9 mouse cellular contexts compared by ENCODE assay signal in genomic region chr11:119043761-119044550, GRCm38 (mm10). TPM values are rescaled to one million over a fixed set of nuclear protein-coding genes. Genes with fewer than 3 reads are reported as not detected.
DNase-seq lines count a peak whose midpoint lies in the region; ATAC-seq and TF ChIP-seq lines count a peak whose summit lies in the region.
"Had no signal": no experiment of that assay in that cellular context is flagged by ENCODE, and none has a peak within 500 bp of the region (broad histone marks: within the 10 kb centered on the region; RNA-seq: fewer than 3 reads in every experiment).

No protein-coding gene starts in this region.

- peak overlapping the region; percentile 59 for H3K4me2 ChIP-seq in heart, embryonic 13.5 days

- no peak overlapping the region for H3K27ac ChIP-seq in heart, embryonic 13.5 days (replicated peaks)
- no peak overlapping the region for H3K27ac ChIP-seq in thymus, adult 2 months (ENCODE audit: control insufficient read depth, insufficient read depth, low read length)
- H3K27ac ChIP-seq: macrophage had no signal

- TF ChIP-seq POLR2A in thymus, adult 2 months (IDR thresholded peaks at IDR 0.05; ENCODE audit: control insufficient read depth, extremely low read depth, insufficient read depth, low read length, poor library complexity) = no peak

- TF ChIP-seq CTCF in thymus, adult 2 months (IDR thresholded peaks at IDR 0.05; ENCODE audit: borderline replicate concordance, control insufficient read depth, extremely low read depth, insufficient read depth, low read length, poor library complexity) = peak; percentile 55; the same call in 1 of the 2 replicates

- peaks cover 67% of the 10 kb centered on the region for H3K4me1 ChIP-seq in heart, embryonic 13.5 days
- peaks cover 42% of the 10 kb centered on the region for H3K4me1 ChIP-seq in thymus, adult 2 months (replicated peaks; ENCODE audit: control insufficient read depth, insufficient read depth, low read length)

- no peak for DNase-seq in heart, postnatal 4 days
- no peak for DNase-seq in thymus, adult 2 months
- DNase-seq in thymus, postnatal 10 days (ENCODE audit: low spot score in 2 of 2) = no peak
- peak; percentile 67 for DNase-seq in induced T-regulatory cell, adult 2 months (ENCODE audit: low read depth)
- DNase-seq in thymus, postnatal 0 days (ENCODE audit: low spot score) = peak; percentile 21
- DNase-seq in layer of hippocampus, postnatal 14 days (ENCODE audit: low spot score in 2 of 2) = no peak
- no peak for DNase-seq in layer of hippocampus, adult 18-20 months (ENCODE audit: low spot score in 2 of 2)

- H3K36me3 ChIP-seq in heart, embryonic 13.5 days = peaks cover 6% of the 10 kb centered on the region
- peaks cover 2% of the 10 kb centered on the region; the same call in 1 of the 2 replicates for H3K36me3 ChIP-seq in thymus, adult 2 months (ENCODE audit: control insufficient read depth, insufficient read depth, low read length)

- WGBS in heart, embryonic 13.5 days = 7% methylated on average over 10 of the region's 10 CpGs
- WGBS in thymus, adult 2 months = 9% methylated on average over 10 of the region's 10 CpGs

- no peaks in the 10 kb centered on the region for H3K9me3 ChIP-seq in heart, embryonic 13.5 days

- peaks cover 84% of the 10 kb centered on the region for H3K27me3 ChIP-seq in heart, embryonic 13.5 days (replicated peaks)
- peaks cover 53% of the 10 kb centered on the region for H3K27me3 ChIP-seq in thymus, adult 2 months (ENCODE audit: control insufficient read depth, insufficient read depth, low read length)

- no peak for ATAC-seq in heart, embryonic 13.5 days (ENCODE audit: extremely low read depth, insufficient number of reproducible peaks, low FRiP score, low TSS enrichment)

- peak overlapping the region; percentile 56; the same call in 1 of the 2 replicates for H3K9ac ChIP-seq in heart, embryonic 13.5 days

- peak overlapping the region; percentile 32; the same call in 1 of the 2 replicates for H3K4me3 ChIP-seq in heart, embryonic 13.5 days
- no peak overlapping the region for H3K4me3 ChIP-seq in thymus, adult 2 months (ENCODE audit: control insufficient read depth, insufficient read depth, low read length)

RNA-seq across cellular contexts. Expression of gene Cbx8, which starts 3.2 kb away (rescaled TPM):
- polyA plus RNA-seq in heart, embryonic 13.5 days (2015; fragmentation: Nextera tagmentation; extraction: Ambion mirVana) = 6.1 and 7.0 TPM in 2 replicates
- 1 to 10 TPM; 5.6 to 5.7 TPM for total RNA-seq in heart, postnatal 4 days (2021)
- polyA plus RNA-seq in thymus, adult 2 months (2012; rRNA removed) = 8.1 and 8.2 TPM in 2 replicates
- 10.7 and 12.3 TPM in 2 replicates for polyA plus RNA-seq in thymus, postnatal 0 days (2015; fragmentation: Nextera tagmentation; extraction: Ambion mirVana)
- total RNA-seq in layer of hippocampus, postnatal 14 days (2021) = 10 to 100 TPM; 15.0 to 15.2 TPM
- total RNA-seq in layer of hippocampus, adult 18-20 months (2021) = 10 to 100 TPM in 1 of 2 experiments, 1 to 10 TPM in 1; 8.7 to 10.9 TPM

RNA-seq across cellular contexts. Expression of gene Cbx2, which starts 21.2 kb away (rescaled TPM):
- 17.6 and 18.9 TPM in 2 replicates for polyA plus RNA-seq in heart, embryonic 13.5 days (2015; fragmentation: Nextera tagmentation; extraction: Ambion mirVana)
- 1 to 10 TPM; 7.6 to 7.8 TPM for total RNA-seq in heart, postnatal 4 days (2021)
- polyA plus RNA-seq in thymus, adult 2 months (2012; rRNA removed) = 20.6 and 22.5 TPM in 2 replicates
- polyA plus RNA-seq in thymus, postnatal 0 days (2015; fragmentation: Nextera tagmentation; extraction: Ambion mirVana) = 19.5 and 22.3 TPM in 2 replicates
- 1 to 10 TPM; 3.6 to 4.2 TPM for total RNA-seq in layer of hippocampus, postnatal 14 days (2021)
- 1 to 10 TPM; 2.5 to 2.9 TPM for total RNA-seq in layer of hippocampus, adult 18-20 months (2021)

RNA-seq across cellular contexts. Expression of gene Cbx4, which starts 42.1 kb away (rescaled TPM):
- 8.0 and 9.5 TPM in 2 replicates for polyA plus RNA-seq in heart, embryonic 13.5 days (2015; fragmentation: Nextera tagmentation; extraction: Ambion mirVana)
- 10 to 100 TPM; 30.5 to 34.9 TPM for total RNA-seq in heart, postnatal 4 days (2021)
- 54.7 and 56.8 TPM in 2 replicates for polyA plus RNA-seq in thymus, adult 2 months (2012; rRNA removed)
- 25.1 and 26.8 TPM in 2 replicates for polyA plus RNA-seq in thymus, postnatal 0 days (2015; fragmentation: Nextera tagmentation; extraction: Ambion mirVana)
- 10 to 100 TPM; 59.1 to 59.4 TPM for total RNA-seq in layer of hippocampus, postnatal 14 days (2021)
- total RNA-seq in layer of hippocampus, adult 18-20 months (2021) = 10 to 100 TPM; 44.7 to 49.1 TPM

RNA-seq across cellular contexts. Expression of gene Enpp7, which starts 56.0 kb away (rescaled TPM):
- not detected in 2 replicates for polyA plus RNA-seq in heart, embryonic 13.5 days (2015; fragmentation: Nextera tagmentation; extraction: Ambion mirVana)
- not detected for total RNA-seq in heart, postnatal 4 days (2021)
- polyA plus RNA-seq in thymus, adult 2 months (2012; rRNA removed) = 0.11 and 0.17 TPM in 2 replicates
- not detected in 2 replicates for polyA plus RNA-seq in thymus, postnatal 0 days (2015; fragmentation: Nextera tagmentation; extraction: Ambion mirVana)
- total RNA-seq in layer of hippocampus, postnatal 14 days (2021) = not detected
- total RNA-seq in layer of hippocampus, adult 18-20 months (2021) = not detected
- polyA plus RNA-seq: macrophage had no signal

Comparison
In these comparisons a context has a peak if more than half of its experiments do, and no peak if none do; other contexts are left out.
1. DNase-seq: peak in induced T-regulatory cell, adult 2 months (single experiment) and thymus, postnatal 0 days (single experiment); none in heart, postnatal 4 days (single experiment), thymus, adult 2 months (single experiment), thymus, postnatal 10 days (0 of 2), layer of hippocampus, postnatal 14 days (0 of 2) and layer of hippocampus, adult 18-20 months (0 of 2).